ENCODE assay signal across 15 mouse cellular contexts in genomic region chr19:23323107-23323506, GRCm38 (mm10). TPM values are rescaled to one million over a fixed set of nuclear protein-coding genes. Genes with fewer than 3 reads are reported as not detected.
DNase-seq lines count a peak whose midpoint lies in the region; ATAC-seq lines count a peak whose summit lies in the region.
"Had no signal": no experiment of that assay in that cellular context is flagged by ENCODE, and none has a peak within 500 bp of the region (broad histone marks: within the 10 kb centered on the region; RNA-seq: fewer than 3 reads in every experiment).

No protein-coding gene starts in this region.

- peak; percentile 3 for DNase-seq in kidney, adult 9 months
- no peak for DNase-seq in kidney, adult 11 months
- DNase-seq in skeletal muscle tissue, adult 2 months (ENCODE audit: low read depth, low spot score) = peak; percentile 4
- DNase-seq in thymus, postnatal 14 days = peak; percentile 76
- DNase-seq in gastrocnemius, postnatal 4 days (ENCODE audit: low spot score in 2 of 2) = no peak
- DNase-seq in left cerebral cortex, adult 8-10 months (ENCODE audit: low spot score in 2 of 2) = no peak
- DNase-seq: adrenal gland, postnatal 14 days; kidney, postnatal 25 days; layer of hippocampus, postnatal 36 days; lung, adult 2 months; retina, postnatal 1 day had no signal

- ATAC-seq in common myeloid progenitor, adult 5-6 weeks (replicated peaks; ENCODE audit: low read depth, poor library complexity, severe bottlenecking) = peak; percentile 56
- ATAC-seq in frontal cortex, adult (ENCODE audit: low TSS enrichment) = no peak
- ATAC-seq: midbrain, embryonic 13.5 days; Patski had no signal

RNA-seq across cellular contexts. Expression of gene Smc5, which starts 49.4 kb away (rescaled TPM):
- total RNA-seq in common myeloid progenitor, adult 5-6 weeks (2017) = 71.1 and 87.1 TPM in 2 replicates
- total RNA-seq in gastrocnemius, postnatal 4 days (2021) = 10 to 100 TPM; 34.8 to 44.4 TPM
- total RNA-seq in left cerebral cortex, adult 8-10 months (2022) = 10 to 100 TPM; 31.9 to 34.7 (median 34.3) TPM

Comparison
In these comparisons a context has a peak if more than half of its experiments do, and no peak if none do; other contexts are left out.
1. DNase-seq: peak in kidney, adult 9 months (single experiment), skeletal muscle tissue, adult 2 months (single experiment) and thymus, postnatal 14 days (single experiment); none in kidney, adult 11 months (single experiment), gastrocnemius, postnatal 4 days (0 of 2) and left cerebral cortex, adult 8-10 months (0 of 2).